Comparison of ENCODE assay signal across 9 mouse cellular contexts in the genomic region with DNA sequence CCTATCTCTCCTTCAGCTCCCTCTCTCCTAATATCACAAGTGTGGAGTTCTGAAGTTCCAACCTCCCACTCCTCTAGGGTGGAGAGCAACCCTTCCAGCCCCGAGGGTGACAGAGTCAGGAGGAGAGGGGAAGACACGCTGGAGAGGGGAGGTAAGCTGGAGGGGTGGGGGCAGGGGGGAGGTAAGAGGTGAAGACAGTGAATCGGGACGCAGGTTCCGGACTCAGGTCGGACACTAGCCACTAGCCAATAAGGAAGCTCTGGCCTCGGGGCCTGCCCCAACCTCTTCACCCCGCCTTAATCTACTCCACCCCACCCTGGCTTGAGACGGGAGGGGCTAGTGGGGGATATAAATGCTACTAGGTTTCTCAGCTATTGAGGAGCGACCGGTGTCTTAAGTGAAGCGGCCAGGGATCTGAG. TPM values are rescaled to one million over a fixed set of nuclear protein-coding genes. Genes with fewer than 3 reads are reported as not detected.
DNase-seq lines count a peak whose midpoint lies in the region; TF ChIP-seq lines count a peak whose summit lies in the region.
"Had no signal": no experiment of that assay in that cellular context is flagged by ENCODE, and none has a peak within 500 bp of the region (broad histone marks: within the 10 kb centered on the region; RNA-seq: fewer than 3 reads in every experiment).

No protein-coding gene starts in this region.

- H3K27ac ChIP-seq in testis, adult 2 months (ENCODE audit: control insufficient read depth, insufficient read depth, low read depth, low read length), result no peak overlapping the region
- H3K27ac ChIP-seq: macrophage had no signal

- H3K36me3 ChIP-seq in testis, adult 2 months (ENCODE audit: control insufficient read depth, insufficient read depth, low read length), result no peaks in the 10 kb centered on the region

- peak overlapping the region; percentile 52 for H3K4me3 ChIP-seq in testis, adult 2 months (ENCODE audit: control insufficient read depth, low read depth, low read length)

- H3K4me1 ChIP-seq in testis, adult 2 months (ENCODE audit: control insufficient read depth, insufficient read depth, low read length), result peaks cover 17% of the 10 kb centered on the region

- DNase-seq in adrenal gland, postnatal 10 days, result peak; percentile 9
- DNase-seq in adrenal gland, postnatal 4 days (ENCODE audit: low spot score in 2 of 2), result no peak
- DNase-seq in testis, postnatal 10 days (ENCODE audit: low spot score), result no peak
- DNase-seq in liver, result peak; percentile 35
- DNase-seq in yolk sac, embryonic 10.5 days (ENCODE audit: low spot score), result peak; percentile 81
- no peak for DNase-seq in B cell, adult 2 months
- no peak for DNase-seq in gastrocnemius, adult 8-10 months (ENCODE audit: low spot score in 2 of 2)

- H3K27me3 ChIP-seq in testis, adult 2 months (ENCODE audit: control insufficient read depth, insufficient read depth, low read length), result no peaks in the 10 kb centered on the region; the same call in 1 of the 2 replicates

- TF ChIP-seq POLR2A in testis, adult 2 months (IDR thresholded peaks at IDR 0.05; ENCODE audit: control insufficient read depth, low read depth, low read length), result no peak

- no peak for TF ChIP-seq CTCF in testis, adult 2 months (IDR thresholded peaks at IDR 0.05; ENCODE audit: control insufficient read depth, insufficient read depth, insufficient replicate concordance, low read depth, low read length)

RNA-seq across cellular contexts. Expression of gene Nr5a2, which starts 10.9 kb away (rescaled TPM):
- 1 to 10 TPM; 6.1 to 7.6 TPM for total RNA-seq in adrenal gland, postnatal 10 days (2021)
- total RNA-seq in adrenal gland, postnatal 4 days (2021), result 1 to 10 TPM; 3.4 to 5.2 TPM
- polyA plus RNA-seq in testis, adult 2 months (2012; rRNA removed), result 0.22 and 0.35 TPM in 2 replicates
- under 1 TPM; 0.09 to 0.43 (median 0.16) TPM for total RNA-seq in gastrocnemius, adult 8-10 months (2022)
- polyA plus RNA-seq: macrophage had no signal

Comparison
In these comparisons a context has a peak if more than half of its experiments do, and no peak if none do; other contexts are left out.
1. DNase-seq: peak in adrenal gland, postnatal 10 days (single experiment), liver (single experiment) and yolk sac, embryonic 10.5 days (single experiment); none in adrenal gland, postnatal 4 days (0 of 2), testis, postnatal 10 days (single experiment), B cell, adult 2 months (0 of 2) and gastrocnemius, adult 8-10 months (0 of 2).